Mouse (Mus musculus) frontal cortex, adult (tissue): ENCODE results near the gene Cygb.
"Not testable (repeated sequence)": the region's sequence is repeated elsewhere in the genome, so short reads cannot be mapped to it uniquely, and the experiment has no call there.

Experiments used
- ATAC-seq: cut with Nextera tagmentation; 2 replicates; pipeline ENCODE4 v1.9.2; 2017; ENCODE audit warnings: mild to moderate bottlenecking, moderate library complexity, mixed read lengths; ENCODE audit not compliant: low TSS enrichment

Gene Cygb

DNA sequence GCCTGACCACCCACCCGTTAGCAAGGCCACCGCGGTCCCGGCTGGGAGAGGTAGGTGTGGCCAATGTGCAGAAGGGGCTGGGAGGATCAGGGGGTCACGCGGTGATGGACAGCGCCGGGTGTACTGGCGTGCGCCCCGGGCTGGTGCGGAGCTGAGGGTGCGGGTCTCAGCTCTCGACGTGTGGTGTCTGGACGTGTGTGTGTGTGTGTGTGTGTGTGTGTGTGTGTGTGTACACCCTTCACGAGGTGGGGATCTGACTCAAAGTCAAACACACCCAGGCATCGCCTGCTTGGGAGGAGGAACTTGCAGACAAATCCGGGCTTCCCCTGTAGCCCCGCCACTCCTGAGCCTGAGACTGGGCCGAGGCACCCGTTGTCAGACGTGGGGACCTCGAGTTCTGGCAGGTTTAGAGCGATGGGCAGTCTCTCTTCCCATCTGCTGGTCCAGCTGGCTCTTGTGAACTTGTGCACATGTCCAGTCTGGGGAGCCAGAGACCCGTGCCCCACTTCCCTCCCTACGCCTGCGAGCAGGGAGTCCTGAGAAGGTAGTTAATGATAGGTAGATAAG, at the start of gene Cygb:
Gene Cygb, minus strand, starts transcription at position 59 of the 567 bp plus-strand sequence.
- ATAC-seq, result no peak

DNA sequence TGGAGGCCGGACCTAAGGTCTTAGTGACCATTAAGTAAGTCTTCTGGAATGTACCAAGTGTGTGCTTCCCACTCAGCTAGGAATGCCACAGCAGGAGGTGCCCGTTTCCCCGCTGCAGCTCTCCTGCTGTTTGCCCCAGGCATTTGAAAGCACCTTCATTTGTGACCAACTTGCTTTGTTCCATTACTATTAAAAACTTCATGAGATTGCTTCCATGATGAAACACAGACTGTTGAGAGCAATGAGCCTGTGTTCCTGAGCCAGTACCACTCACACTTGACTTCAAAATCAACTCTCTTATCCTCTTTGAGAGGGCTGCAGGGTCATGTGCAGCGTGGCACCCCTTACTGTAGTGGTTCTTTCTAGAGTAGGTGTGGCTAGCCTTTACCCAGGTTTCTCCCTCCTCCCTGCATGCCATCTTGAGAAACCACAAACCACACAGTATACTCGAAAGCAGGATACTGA, 47.3 kb upstream of the Cygb start:
- ATAC-seq, result no peak

DNA sequence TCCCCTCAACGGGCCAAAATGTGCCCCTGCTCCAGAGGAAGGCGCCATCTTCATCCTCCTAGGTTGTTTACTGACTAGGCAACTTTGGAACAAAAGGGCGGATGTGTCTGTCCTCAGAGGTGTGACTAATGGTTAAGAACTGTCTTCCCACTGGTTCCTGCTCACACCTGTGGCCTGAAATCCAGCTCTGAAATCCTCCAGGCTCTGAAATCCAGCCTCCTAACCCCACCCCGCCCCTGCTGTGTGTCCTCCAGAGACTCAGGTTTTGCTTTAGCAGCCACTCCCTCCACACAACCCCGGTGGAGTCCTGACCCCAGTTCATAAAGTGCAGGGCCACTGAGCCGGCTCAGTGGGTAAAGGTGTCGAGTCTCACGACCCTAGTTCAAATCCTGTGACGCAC, 43.4 kb upstream of the Cygb start:
- ATAC-seq, result no peak

DNA sequence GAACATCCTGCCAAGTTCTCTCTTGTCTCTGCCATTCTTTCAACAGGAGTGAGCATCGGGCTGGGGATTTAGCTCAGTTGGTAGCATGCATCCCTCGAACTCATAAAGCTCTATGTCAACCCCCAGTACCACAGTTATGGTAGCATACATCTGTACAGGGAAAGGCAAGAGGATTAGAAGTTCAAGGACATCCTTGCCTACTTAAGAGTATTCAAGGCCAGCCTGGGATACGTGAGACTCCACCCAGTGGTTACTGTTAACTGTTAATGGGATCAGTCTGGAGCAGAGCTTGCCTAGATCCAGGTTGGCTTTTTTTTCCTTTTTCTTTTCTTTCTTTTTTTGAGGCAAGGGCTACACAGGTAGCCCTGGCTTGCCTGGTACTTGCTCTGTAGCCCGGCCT, 42.3 kb upstream of the Cygb start:
- no peak for ATAC-seq

DNA sequence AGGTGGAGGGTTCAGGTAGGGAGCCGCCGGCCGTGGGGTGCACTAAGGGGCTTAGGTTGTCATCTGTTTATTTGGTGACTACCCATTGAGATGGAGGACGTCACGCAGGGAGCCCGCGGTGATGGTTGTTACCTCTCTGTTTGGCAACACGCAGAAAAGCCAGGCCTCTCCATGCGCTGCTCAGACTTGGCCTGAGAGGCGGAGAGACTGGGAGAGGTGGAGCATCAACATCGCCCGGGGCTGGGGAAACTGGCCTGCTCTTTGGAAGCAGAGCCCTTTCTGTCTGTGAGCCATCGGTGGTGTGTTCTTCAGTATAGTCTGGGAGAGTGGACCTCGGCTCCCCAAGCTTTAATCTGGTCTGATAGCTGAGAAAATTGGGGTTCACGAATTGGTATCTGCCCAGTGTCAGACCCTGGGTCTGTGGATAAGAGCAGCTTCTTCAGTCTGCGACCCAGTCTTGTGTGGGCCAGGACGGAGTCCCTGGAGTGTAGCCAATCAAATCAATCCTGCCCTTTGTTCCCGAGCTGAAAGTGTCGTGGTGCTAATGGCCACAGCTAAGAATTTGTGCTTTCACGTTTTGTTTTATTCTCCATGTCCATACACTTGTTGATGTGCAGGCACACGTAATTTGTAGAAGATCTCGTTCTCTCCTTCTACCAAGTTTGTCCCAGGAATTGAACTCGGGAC, 41.2 kb upstream of the Cygb start:
- ATAC-seq, result no peak

DNA sequence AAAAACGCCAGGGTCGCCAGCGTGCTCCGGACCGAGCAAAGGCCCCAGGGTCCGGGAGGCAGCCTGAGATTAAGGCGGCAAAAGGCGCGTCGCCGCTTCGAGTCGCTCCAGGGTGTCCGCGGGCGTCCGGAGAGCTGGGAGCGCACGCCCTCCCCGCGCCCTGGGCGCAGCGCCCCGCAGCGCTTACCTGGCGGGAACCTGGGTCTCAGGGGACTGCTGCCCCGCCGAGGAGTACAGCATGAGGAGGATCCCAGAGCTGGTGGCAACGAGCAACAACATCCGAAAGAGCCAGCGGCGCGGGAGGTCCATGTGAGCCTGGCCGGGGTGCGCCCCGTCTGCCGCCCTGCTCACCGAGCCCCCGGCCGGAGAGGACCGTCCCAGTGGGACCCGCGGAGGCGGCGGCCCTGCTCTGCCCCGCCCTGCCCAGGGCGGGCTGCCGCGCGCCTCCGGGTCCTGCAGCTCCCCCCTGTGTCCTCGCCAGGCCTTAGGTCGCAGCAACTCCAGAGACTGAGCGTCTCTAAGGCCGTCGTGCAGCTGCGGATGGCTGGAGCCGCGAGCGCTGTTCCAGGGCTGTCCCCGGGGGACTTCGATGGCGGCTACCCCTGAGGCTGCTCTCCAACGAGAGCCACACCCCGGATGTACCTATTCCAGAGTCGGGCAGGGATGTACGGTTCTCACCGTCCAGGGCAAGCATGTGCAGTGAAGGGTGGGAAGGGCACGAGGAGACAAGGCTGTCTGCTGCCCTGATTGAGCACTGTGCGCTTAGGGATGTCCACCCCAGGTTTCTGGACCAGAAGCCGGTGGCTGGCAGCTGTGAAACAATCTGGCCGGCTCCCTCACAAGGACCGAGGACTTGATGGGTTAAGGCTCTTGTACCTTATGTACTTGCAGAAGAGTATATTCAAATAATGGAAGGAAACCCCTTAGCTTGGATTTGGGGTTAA, 40.4 kb upstream of the Cygb start:
- ATAC-seq, result no peak

DNA sequence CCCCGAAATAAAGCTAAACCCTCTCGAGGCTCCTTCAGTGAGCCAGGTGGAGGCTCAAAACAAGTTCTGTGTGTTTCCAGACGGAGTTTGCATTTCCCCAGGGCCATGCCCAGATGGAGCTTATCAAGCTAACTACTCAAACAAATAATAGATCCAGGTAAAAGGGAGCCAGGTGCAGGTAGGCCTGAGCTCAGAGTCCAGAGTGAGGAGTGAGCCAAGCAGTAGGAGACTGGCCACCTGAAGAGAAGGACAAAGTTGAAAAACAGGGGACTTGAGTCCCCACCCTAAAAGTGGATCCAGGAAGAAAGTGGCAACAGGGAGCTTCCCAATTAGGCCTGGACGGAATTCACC, 39.8 kb upstream of the Cygb start:
- no peak for ATAC-seq

DNA sequence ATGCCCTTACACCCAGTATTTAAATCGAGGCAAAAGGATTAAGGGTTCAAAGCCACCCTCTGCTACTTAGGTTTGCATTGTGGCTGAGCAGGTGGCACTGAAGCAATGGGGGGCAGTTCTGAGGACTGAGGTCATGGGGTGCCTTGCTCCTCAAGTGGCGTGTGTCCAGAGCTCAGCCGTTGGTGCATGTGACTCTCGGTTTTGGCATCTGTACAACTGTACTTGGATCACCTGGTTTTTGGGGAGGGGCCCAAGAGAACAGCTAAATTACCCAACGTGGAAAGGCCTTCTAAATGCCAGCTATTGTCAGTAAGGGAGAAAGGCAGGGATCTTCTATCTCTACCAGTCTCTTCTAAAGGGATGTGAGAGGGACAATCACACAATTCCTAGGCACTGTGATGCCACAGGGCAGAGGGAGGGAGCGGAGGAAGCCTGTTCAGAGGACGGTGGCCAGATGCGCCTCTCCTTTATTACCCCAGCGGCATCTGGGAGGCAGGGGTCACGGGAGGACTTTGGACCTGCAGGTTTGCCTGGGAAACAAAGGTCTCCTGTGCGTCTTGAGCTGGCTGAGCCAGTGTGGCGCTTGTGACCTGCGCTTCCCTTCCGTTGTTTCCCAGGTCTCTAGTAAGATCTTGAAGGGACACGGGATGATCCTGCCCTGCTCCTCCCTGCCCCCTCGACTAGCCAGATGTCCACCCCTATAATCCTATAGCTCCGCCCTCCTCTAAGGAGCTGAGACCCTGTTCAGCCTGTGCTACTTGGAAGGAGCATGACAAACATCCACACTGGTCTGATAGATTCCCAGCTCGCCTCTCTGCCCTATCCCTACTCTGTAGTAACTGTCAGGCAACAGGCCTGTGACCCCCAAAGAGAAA, 36.8 kb upstream of the Cygb start:
- no peak for ATAC-seq

DNA sequence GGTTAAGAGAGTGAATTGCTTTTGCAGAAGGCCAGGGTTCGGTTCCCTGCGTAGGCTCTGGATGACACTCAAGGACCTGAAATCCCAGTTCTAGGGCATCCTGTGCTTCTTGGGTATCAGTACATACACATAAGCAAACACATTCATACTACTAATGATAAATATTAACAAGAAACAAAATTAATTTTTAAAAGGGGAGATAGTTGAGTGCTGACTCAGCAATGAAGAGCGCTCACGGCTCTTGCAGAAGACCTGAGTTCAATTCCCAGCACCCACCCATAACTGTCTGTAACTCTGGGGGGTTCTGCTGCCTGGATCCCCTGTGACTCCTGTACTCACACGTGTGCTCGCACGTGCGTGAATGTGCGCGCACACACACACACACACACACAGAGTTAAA, 35.5 kb upstream of the Cygb start:
- ATAC-seq, result no peak

DNA sequence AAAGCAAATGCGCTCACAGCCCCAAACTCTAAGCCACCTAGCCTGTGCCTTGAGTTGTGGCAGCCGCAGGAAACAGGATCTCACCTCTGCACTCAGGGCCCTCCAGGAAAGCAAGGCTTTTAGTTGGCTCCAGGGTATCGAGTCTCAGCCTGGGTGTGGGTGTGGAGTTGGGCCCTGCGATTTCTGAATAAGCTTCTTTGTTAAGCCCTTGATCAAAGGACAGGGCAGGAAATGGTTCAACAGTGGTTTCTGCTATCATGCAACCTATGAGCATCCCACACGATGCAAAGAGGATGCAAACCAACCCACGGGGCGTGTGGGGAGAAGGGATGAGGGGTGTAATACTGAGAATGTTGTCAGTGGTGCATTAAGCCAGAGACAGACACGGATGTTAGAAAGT, 33.8 kb upstream of the Cygb start:
- ATAC-seq, result no peak

DNA sequence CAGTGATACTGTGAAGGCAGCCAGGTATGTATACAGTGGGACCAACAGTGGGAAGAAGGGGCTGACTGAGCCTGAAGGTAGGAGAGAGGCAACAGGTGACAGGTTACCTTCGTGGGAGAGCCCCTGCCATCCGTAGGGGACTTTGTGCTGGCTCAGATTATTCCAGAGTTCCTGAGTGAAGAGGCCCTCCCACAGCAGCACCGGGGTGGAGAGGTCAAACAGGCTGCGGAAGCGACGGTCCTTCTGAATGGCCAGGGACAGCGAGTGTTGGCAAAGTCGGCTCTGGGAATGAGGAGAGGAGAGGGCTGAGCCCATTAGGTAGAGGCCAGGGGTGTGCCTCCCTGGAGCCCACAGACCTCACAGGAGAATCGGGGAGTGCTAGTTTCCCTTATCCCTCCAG, 31.6 kb upstream of the Cygb start:
- no peak for ATAC-seq

DNA sequence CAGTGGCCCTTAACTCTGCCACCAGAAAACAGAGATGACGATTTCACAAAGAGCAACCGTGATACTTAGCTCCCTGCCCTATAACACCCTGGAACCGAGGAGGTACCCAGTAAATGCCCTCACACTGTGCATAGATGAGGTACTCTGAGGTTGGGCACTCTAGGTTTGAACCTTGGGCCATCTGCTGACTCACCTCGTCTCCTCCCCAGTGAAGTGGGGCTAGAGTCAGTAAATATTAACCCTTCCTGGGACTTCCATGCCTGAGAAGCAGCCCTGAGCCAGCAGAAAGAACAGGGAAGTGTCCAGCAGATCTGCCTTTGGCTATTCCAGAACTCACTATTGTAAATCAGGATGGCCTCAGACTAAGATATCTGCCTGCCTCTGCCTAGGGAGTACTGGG, 29.7 kb upstream of the Cygb start:
- ATAC-seq, result no peak

DNA sequence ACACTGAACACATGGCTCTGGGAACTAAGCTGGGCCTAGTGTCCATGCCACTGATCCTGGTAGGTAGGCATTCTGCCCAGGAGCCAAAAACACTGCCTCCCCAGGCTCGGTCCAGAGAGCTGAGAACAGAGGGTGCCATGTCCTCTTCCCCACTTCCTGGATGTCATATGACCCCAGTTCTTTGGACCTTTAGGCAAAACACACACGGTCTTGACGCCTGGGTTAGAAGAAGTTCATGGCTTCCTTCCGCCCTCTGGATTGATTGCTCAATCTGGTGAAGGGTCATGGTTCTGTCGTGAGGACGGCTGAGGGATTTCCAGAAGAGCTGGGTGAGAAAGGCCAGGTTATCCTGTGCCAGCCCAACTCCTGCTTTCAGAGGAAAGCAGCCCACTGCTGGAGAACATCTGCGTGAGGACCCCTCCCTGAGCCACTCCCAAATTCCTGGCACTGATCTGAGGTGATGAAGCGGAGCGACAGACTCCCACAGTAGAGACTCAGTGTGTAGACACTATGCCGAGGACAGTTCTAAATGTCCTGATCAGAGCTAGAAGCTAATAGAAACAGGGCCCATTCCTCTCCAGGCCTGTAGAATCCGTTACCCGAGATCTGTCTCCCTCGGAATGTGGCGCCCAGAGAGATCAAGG, 28.5 kb upstream of the Cygb start:
- no peak for ATAC-seq

DNA sequence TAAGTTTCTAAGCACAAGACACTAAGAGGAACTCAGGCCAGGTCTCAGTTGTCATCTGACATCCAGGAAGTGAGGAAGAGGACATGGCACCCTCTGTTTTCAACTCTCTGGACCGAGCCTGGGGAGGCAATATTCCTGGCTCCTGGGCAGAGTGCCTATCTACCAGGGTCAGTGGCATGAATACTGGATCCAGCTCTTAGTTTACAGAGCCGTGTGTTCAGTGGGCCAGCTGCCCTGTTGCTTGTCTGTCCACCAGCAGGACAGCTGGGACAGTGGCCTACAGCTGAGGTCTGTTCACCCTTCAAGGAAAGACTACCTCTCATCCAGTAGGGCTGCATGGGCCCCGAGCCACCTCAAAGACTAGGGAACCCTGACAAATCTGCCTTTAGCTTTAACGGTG, 27.0 kb upstream of the Cygb start:
- ATAC-seq, result no peak

DNA sequence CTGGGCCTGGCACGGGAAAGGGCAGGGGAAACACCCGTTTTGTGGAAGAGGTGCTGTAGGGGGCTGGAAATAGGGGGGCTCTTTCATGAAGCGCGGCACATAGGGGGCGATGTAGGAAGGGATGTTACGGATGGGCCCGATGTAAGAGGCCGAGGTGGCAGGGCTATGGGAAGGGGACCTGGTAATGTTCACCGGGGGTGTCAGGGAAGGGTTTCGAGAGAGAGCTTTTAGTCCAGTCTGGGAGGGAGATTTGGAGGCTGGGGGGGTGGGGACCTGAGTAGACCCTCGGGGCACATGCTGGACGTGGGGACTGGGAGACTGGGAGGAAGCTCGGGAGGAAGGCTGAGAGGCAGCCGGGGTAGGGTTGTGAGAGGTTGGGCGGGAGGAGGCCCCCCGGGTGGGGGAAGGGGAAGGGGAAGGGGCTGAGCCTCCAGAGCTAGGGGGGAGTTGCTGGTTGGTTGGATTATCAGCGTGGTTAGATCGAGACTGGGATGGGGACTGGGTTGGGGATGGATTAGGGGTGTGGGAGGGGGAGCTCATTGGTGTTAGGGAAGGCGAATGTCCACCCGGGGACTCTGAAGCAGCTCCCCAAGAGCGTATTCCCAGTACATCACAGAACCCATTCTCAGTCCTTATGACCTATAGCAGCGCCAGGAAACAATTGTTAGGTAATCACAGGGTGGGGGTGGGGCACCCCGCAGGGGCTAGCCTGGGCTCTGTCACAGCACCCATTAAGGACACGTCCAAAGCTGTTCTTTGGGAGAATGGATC, 26.4 kb upstream of the Cygb start:
- no peak for ATAC-seq

DNA sequence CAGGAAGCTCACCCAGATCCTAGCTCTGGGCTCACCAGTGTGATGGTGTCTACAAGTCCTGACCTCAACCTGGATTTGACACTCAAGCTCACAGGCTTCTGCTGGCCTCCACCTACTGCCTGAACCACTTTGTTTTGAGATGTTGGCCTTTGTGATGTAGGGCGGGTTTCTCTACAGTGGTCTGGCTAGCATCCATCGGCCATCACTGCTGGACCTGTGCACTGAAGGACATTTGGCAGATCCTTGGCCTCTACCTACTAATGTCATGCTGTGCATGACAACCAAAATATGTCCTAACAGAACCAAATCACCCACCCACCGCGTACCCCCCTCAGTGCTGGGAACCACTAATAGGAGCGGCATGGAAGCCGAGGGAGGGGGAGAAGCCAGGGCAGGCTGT, 25.0 kb upstream of the Cygb start:
- ATAC-seq, result no peak

DNA sequence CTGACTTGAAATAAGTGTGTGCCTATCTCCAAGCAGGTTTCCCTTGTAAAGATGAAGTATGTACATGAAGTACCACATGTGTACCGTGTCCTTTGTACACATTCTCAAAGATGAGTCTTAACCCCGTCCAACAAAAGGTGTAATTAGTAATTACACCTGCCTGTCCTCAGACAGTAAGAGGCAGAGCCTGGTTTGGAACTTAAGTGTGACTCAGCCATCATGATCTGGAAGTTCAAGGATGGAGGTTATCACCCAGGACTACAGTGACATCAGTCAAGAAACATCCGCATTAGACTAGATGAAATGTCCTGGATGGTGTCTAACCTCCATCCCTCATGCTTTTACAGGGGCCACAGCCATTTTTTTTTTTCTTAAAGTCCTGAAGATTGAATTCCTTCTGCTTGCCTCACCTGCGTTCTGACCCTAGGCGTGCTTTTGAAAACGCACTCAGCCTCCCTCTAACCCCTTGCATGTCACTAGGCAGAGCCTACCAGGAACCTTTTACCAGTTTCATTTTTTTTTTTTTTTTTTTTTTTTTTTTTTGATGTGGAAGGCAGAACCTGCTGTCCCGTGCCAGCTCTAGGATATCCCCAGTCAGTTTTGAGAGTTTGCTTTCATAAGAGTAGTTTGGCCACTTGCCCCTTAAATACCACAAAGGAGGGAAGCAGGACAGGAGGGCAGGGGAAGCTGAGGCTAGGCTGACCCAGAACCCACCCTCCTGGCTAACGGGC, 23.8 kb upstream of the Cygb start:
- ATAC-seq, result no peak

DNA sequence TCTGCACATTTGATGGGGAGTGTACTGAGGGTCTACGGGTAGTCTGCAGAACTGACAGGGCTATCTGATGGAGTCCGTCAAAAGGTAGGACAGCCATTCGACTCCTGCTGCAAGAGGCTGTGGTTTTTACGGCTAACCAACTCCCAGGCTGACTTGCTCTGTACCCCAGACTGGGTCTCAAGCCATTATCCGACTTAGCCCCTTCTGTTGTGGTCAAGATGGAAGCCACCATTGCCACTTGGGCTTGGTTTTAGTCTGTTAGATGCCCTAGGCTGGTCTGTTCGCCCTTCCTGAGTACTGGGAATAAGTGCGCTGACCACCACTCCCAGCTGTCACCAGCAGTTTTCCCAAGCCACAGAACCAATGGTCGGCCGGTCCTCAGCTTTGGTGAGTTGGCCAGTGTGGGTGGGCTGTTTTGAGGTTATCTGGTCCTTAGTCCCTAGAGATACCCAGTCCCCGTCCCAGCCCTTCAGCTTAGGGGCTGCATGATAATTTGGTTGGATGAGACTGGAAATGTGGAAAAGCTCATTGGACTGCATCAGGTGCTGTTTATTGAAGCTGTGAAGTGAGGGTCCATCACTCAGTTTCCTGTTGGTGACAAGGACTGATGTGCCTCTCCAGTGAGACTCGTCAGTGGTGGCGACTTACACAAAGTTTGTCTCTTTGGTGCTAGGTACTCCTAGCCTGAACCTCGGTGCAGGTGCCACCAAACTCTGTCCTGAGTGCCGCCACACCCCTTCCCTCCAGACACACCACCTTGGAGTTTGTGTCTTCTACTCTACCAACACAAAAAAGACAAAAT, 22.3 kb upstream of the Cygb start:
- no peak for ATAC-seq

DNA sequence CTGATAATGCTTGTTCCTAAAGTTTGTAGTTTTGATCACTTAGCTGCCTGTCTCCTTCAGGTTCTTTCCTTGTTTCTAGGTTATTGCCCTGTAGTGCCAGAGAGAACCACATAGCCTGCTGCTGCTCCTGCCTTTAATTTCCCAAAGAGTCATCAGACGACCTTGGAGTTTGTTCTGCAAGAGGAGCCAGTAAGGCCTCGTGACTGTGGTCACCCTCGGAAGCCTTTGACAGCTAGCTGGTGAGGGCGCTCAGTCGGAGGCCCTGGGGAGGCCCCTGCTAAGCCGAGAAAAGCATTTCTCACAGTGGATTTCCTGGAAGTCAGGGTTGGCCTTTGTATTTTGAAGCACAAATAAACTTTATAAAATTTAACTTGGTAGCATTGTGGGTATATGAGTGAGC, 21.3 kb upstream of the Cygb start:
- not testable (repeated sequence) for ATAC-seq
